Mouse (Mus musculus) cerebellum, adult 8-10 months (tissue): Measurements from ENCODE around the gene Sms.

ENCODE experiments used
- DNase-seq: peaks from one replicate; pipeline ENCODE4 v3.0.0; 2022

Gene Sms

GRCm38 (mm10) chrX:157491944-157492726, at the start of gene Sms:
TSS of gene Sms (minus strand) at chrX:157492287.
- DNase-seq: peak; percentile 53

GRCm38 (mm10) chrX:157506400-157506799, 14.3 kb upstream of the Sms start:
- DNase-seq: no peak

GRCm38 (mm10) chrX:157504506-157504905, 12.4 kb upstream of the Sms start:
- no peak for DNase-seq

GRCm38 (mm10) chrX:157501871-157502270, 9.8 kb upstream of the Sms start:
- DNase-seq: no peak

- no peak for DNase-seq
Observed at GRCm38 (mm10) chrX:157500004-157500403, 7.9 kb upstream of the Sms start.

- DNase-seq: no peak
Observed at GRCm38 (mm10) chrX:157493159-157493558, 1.1 kb upstream of the Sms start.

GRCm38 (mm10) chrX:157491145-157491935, 747 bp downstream of the Sms start:
- peak; percentile 41 for DNase-seq

GRCm38 (mm10) chrX:157490769-157491144, 1.3 kb downstream of the Sms start:
- DNase-seq: no peak

- DNase-seq: no peak
Observed at GRCm38 (mm10) chrX:157489871-157490721, 2.0 kb downstream of the Sms start.

- DNase-seq: no peak
Observed at GRCm38 (mm10) chrX:157488831-157489230, 3.3 kb downstream of the Sms start.

- peak; percentile 25 for DNase-seq
Observed at GRCm38 (mm10) chrX:157486765-157487164, 5.3 kb downstream of the Sms start.

- no peak for DNase-seq
Observed at GRCm38 (mm10) chrX:157482842-157483241, 9.2 kb downstream of the Sms start.

GRCm38 (mm10) chrX:157481860-157482259, 10.2 kb downstream of the Sms start:
- no peak for DNase-seq

GRCm38 (mm10) chrX:157477328-157477727, 14.8 kb downstream of the Sms start:
- no peak for DNase-seq

GRCm38 (mm10) chrX:157476153-157476810, 15.8 kb downstream of the Sms start:
- no peak for DNase-seq

- peak; percentile 63 for DNase-seq
Observed at GRCm38 (mm10) chrX:157471711-157472660, 20.1 kb downstream of the Sms start.

GRCm38 (mm10) chrX:157468795-157469194, 23.3 kb downstream of the Sms start:
- DNase-seq: no peak

- no peak for DNase-seq
Observed at GRCm38 (mm10) chrX:157468055-157468454, 24.0 kb downstream of the Sms start.

GRCm38 (mm10) chrX:157465949-157466348, 26.1 kb downstream of the Sms start:
- DNase-seq: no peak

GRCm38 (mm10) chrX:157462716-157463115, 29.4 kb downstream of the Sms start:
- DNase-seq: peak; percentile 24

GRCm38 (mm10) chrX:157454430-157454829, 37.7 kb downstream of the Sms start:
- DNase-seq: peak; percentile 63
